Mouse (Mus musculus) adrenal gland, adult (tissue): Measurements from ENCODE around the gene Fanca.

Source experiments
- DNase-seq, 2 experiments: peaks; one replicate each; pipeline ENCODE4 v3.0.0; 2022 to 2023; ENCODE audit warnings: low spot score in 1 of 2; ENCODE audit not compliant: inconsistent age in 2 of 2

Fanca gene

DNA sequence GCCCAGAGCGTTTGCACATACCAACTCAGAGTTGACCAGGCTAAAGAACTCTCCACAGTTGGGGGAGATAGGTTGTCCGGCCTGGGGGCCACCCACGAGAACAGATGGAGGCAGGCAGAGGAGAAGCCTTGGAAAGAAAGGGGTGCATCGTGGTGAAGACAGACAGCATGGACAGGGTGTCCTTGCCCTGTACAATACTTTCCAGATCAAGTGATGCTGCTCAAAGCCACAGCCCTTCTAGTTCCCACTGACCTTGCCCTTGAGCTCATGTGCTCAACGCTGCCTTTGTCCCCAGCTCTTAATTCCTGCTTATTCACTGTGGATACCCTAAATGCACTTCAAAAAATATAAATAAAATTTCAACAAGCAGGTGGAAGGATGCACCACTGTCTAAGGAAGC lies 43.9 kb downstream of the Fanca start:
- peak; percentile 57 to 60 for DNase-seq

DNA sequence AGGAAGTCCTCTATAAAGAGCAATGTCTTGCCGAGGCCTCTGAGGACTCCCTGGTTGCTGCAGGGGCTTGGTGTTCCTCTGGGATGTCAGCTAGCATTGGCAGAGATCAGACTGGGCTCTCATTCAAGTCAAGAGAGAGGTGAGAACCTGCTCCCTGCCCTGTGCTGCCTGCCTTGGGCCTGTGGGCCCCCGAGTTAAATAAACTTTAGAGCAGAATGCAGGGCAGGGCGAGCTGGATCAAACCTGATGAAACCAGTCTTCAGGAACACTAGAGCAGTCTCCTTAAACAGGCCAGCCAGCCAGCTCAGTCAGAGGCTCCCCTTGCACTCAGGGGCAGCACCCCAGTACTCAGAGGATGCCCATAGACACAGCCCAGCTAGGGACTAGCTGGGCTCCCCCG lies 46.5 kb downstream of the Fanca start:
- no peak for DNase-seq

DNA sequence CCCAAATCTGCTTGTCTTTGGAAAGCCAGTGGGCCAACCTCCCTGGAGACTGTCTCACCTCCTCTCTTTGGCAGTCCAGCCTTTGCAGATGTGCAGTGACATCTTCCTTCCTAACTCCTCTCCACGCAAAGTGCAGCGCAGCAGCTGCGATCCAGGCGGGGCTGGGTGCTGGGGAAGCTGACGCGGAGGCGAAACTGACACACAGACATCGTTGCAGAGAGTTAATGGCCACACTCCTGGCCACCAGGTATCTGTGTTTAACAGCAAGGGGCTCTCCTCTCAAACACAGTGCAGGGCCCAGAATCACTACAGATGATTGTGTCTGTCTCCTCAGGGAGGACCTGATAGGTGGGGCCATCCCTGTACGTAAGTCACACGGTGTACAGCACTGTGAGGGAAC lies 47.2 kb downstream of the Fanca start:
- DNase-seq, result no peak

DNA sequence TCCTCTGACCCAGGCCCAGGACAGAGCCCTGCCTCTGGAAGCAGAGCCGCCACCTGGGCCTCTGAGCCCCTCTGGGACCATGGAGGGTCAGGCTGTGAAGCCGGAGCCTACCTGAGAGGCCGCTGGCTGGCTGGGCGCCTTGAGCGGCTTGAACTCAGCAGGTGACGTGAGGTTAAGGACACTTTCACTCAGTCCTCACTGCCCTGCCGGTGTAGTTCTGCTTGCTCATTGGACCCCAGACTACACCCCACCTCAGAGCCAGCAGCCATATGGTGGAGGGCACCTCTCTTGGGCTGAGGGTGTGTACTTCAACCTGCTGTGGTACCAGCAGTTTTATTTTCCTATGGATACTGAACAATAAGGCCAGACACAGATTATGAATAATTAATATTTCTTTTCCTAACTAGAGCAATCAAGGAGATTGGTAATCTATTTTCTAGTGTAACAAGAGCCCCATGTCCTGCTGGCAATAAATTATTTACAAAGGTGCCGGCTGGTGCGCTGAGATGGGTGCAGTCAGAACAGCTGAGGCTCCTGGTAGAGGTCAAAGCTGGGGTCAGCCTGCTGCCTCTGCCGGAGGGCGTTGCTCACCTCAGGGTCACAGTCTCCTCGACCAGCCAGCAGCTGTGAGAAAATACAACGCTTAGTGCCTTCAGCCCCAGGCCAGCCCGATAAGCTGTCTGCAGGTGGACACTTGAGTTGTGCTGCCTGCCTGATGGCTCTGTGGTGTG lies 50.3 kb downstream of the Fanca start:
- DNase-seq, result no peak

DNA sequence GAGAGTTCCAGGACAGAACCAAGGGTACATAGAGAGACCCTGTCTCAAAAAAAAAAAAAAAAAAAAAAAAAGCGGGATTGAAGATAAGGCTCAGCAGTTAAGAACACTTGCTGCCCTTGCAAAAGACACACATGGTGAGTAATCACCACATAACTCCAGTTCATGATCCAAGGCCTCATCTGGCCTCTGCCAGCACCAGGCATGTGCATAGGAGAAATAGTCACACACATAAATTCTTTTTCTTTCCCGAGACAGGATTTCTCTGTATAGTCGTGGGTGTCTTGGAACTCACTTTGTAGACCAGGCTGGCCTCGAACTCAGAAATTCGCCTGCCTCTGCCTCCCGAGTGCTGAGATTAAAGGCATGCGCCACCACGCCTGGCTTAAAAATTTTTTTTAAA lies 60.8 kb downstream of the Fanca start:
- peak; percentile 44 to 66 for DNase-seq

DNA sequence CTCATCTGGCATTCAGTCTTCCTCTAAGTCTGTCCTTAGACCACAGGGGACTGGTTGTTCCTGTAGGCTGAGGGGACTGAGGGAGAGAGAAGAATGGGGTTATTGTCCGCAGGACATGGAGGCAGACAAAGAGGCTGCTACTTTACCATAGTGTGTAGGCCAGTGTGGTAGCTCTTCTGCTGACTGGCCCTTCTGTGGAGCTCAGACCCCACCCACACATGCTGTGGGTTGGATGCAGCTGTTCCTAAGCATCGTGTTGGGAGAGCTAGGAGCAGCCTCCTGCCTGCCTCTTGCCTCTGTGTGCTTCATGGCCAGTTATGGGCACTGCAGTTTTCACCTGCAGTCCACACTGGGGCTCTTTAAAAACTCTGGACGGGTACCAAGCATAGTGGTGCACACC lies 61.3 kb downstream of the Fanca start:
- peak in 1 of 2 experiments; percentile 55 for DNase-seq

DNA sequence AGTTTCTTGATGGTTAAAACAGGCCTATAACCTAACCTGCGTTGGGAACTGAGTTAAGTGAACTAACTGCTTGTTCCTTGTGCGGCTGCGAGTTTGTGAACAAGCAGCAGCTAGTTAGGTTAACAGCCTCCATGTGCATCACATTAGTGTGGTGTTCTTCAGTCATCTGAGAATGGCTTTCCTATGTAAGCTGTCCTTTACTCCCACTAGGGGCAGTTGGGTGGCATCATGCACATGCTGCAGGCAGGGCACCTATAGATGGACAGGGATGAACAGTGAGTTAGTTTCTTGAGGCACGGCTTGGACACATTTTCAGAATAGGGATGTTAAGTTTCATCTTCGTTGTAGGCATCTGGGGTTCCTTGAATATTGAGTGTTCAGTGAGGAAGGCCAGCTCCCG lies 63.2 kb downstream of the Fanca start:
- DNase-seq, result peak in 1 of 2 experiments; percentile 19

DNA sequence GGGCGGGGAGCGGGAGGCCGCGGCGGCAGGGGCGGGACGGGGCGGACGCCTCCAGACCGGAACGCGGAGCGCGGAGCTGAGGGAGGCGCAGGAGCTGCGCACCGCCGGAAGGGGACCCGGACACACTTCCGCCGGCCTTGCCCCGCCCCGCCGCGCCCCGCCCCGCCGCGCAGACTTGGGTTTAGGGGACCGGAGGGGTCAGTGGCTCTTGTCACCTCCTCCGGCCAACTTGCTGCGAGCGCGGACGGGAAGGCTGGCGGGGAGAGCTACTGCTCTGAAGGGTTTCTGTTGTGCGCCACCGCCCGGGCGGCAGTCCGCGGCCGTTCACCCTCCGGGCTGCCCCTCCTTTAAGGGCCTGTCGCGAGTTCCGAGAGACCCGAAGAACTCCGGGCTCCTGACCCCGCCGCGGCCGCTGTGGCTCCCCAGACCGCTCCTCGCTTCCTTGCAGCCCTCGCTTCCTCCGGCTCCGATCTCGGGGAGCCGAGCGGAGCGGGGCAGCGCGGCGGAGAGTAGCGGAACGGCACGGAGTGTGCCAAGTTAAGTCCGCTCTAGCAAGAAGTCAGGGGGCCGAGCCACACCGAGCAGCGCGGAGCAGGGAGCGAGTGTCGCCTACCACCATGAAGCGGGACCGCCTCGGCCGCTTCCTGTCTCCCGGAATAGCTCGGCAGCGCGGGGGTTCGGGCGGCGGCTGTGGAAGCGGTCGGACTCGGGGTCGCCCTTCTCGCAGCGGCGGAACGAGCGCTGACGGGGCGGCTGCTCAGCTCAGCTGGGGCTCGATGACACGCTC lies 64.1 kb downstream of the Fanca start, which contains the start of the genes Zfp276 and Vps9d1:
Zfp276 (plus strand) TSS at position 97 of the 787 bp plus-strand sequence.
Vps9d1 (minus strand) TSS at position 250 of the 787 bp plus-strand sequence.
- peak; percentile 89 to 95 for DNase-seq

DNA sequence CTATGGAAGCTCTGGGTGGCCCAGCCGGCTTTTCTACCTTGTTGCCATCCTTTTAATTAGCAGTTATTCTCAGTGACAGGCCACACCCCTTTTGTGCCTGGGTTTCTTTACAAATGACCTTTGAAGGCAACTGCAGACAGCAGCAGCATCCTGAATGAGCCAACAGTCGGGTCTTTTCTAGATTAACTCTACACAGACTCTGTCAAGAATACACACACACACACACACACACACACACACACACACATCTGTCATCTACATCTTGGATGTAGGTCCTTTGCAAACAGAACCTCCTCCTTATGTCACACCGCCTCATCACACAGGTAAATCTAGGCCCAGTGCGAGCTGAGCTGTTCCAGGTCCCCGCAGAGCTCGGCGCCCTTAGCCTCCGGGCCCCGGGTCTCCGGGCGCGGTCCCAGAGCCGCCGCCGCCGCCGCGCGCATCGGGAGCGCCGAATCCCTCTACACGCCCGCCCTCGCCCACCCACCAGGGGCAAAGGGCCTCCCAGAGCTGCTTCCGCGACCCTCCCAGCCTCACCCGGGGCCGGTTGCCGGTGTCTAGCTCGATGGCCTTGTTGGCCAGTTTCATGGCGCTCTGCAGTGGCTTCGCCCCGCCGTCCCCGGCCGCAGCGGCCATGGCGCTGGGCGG lies 64.8 kb downstream of the Fanca start:
- DNase-seq, result peak in 1 of 2 experiments; percentile 67

DNA sequence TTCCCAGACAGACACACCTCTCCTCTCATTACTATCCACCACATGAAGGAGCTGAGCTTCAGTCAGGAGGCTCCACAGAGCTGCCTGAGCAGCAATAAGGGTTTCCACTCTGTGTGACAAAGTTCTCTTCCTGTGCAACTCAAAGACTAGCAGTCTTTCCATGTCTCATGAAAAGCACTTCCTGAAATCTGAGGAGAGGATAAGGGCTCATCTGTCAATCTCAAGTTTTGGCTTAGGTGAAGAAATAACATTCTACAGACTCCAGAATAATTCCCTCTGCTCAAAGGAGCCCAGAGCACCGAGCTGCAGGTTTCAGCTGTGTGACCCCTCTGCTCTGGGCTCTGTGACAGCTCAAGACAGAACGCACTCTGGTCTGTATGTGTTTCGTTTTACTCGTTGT lies 65.5 kb downstream of the Fanca start:
- no peak for DNase-seq

DNA sequence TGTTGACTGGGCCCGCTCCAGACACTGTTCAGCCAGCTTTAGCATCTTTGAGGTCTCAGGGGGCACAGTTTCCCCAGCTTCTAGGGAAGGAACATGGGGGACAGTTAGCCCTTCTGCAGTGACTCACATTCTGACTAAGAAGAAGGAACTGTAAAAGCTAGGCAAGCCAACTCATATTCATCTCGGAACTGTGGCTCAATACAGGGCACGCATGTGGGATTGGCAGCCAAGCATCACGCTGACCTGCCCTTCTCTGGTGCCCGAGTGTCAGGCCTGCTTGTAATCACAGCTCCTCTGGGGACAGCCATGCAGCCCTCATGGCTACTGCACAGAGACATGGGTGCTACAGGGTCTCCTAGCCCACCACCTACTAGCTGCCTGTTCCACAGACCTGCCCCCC lies 67.4 kb downstream of the Fanca start:
- DNase-seq, result no peak

DNA sequence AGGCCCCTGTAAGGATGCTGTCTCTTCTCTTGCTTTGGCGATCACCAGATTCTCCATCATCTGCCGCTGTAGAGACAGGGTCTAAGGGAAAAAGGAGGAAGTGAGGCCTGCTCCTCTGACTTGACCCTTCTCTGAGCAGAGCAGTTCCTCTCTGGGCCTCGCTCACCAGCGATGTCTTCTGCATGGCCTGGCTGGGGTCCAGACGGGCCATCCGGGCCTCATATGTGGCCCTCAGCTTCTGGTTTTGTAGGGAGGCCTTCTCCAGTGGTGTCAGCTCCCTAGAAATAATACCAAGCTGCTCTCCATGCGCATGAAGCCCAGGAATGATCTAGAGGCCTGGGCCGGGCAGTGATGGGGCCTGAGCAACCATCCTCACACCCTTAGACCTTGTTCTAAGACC lies 69.8 kb downstream of the Fanca start:
- DNase-seq, result no peak

DNA sequence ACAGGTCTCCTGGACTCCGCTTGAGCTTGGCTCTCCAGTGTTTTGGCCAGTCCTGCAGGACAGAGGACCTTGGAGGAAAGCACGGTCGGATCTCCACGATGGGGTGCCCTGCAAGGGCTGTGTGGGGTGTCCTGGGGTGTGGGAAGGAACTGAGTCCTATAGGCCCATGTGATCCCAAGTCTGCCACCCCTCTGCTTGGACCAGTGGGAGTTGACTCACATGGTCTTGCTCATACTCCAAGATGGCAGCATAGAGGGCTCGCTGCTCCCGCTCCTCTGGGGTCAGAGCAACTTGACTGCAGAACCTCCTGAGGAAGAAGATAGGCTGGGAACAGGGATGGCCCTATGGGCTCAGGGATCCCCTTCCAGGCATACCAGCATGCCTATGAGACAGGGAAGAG lies 70.6 kb downstream of the Fanca start:
- no peak for DNase-seq

DNA sequence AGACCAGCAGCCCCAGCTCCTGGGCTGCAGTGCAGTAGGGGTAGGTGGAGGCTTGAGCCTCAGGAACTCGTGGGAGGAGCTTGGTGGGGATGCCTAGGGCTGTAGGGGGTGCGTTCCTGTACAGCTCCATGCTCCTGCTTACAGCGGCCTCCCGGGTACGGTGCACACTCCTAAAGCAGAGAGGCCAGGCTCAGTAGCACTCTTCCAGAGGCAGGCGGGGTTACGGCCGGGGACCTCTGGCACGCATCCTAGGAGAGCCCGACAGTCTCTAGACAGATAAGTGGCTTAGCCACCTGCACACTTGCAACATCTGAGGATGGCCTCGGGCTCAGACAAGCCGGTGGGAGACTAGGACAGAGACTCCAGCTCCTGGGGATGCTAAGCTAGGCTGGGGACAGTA lies 72.8 kb downstream of the Fanca start:
- no peak for DNase-seq

DNA sequence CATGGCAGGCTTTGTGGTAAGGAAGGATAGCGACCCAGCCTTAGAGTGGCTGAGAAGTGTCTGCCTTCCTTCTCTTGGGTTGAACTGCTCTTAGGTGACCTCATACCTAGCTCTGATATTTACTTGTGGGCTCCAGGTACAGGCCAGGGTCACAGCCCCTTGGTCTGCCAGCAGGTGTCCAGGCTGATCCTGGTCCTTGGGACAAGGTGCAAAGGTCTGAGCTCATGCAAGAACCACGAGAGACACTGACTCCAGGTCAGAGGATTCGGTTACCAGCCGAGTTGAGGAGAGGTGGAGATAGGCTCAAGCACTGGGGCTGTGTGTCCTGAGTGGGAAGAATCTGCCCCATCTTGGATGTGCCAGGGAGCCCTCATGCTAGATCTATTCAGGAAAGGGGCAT lies 74.0 kb downstream of the Fanca start:
- peak in 1 of 2 experiments; percentile 8 for DNase-seq

DNA sequence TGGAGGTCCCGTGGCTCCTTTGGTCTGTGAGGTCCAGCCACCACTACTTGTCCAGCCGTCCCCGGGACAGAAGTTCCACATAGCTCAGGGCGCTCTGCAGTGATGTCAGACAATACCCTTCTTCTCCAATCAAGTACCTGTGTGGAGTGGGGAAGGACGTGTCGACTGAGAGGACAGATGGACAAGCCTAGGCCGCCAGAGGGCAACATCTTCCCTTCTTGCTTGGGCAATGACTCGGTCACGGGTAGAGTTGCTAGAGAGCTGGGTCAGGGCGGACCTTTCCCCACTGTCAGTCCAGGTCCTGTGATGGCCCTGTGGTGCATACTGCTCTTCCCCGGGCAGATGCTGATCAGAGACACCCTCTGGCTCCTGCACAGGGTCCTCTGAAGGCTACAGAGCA lies 75.3 kb downstream of the Fanca start:
- peak in 1 of 2 experiments; percentile 53 for DNase-seq

DNA sequence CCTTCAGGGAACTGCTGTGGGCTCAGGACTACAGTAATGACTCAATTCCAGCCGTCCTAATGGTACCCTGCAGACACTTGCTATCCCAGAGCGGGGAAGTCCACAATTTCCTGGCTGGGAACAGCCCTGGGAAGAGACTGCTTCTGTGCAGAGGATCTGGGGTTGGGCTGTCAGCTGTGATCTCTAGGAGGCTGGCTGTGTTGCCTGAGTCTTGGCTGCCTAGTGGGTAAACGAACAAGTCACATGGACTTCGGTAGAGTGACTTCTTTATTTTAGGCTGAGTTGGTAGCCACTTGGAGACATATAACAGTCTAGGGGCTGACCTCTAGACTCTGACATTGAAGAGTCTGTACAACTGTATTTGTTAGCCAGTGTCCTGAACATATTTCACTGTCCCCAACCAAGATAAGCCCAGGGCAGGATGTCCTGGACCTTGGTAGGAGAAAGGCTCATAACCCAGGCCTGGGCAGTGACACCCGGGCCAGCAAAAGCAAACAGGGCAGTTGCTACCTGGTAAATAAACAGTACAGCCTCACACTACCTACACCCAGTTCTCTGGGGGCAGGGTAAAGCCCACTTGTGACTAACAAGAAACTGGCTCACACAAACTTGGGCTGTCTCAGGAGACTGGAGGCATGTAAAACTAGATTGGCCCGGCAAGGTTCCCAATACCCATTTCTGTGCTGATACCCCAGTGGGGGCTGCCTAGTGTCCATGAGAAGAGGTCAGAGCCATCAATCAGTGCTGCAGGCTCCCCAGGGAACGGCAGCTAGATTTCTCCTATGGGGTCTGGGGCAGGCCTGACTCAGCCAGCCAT lies 76.1 kb downstream of the Fanca start:
- DNase-seq, result peak; percentile 59 to 68

DNA sequence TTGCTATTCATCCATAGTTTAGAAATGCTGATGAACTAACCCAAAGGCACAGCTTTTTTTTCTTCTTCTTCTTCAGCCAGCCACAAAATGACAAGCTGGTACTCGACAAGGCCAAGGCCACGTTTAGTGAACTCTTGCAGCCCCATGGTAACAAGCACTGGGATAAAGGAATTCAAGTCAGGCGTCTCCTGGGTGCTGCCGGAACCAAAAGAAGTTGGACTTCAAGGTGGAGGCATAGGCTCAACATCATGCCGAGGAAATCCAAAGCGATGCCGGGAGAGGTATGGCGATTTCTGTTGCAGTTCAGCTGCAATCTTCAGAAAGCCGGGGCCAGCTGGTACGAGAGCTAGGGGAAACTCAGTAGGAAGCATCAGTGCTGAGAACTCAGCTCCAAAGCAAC lies 79.0 kb downstream of the Fanca start:
- DNase-seq, result peak; percentile 68 to 83

DNA sequence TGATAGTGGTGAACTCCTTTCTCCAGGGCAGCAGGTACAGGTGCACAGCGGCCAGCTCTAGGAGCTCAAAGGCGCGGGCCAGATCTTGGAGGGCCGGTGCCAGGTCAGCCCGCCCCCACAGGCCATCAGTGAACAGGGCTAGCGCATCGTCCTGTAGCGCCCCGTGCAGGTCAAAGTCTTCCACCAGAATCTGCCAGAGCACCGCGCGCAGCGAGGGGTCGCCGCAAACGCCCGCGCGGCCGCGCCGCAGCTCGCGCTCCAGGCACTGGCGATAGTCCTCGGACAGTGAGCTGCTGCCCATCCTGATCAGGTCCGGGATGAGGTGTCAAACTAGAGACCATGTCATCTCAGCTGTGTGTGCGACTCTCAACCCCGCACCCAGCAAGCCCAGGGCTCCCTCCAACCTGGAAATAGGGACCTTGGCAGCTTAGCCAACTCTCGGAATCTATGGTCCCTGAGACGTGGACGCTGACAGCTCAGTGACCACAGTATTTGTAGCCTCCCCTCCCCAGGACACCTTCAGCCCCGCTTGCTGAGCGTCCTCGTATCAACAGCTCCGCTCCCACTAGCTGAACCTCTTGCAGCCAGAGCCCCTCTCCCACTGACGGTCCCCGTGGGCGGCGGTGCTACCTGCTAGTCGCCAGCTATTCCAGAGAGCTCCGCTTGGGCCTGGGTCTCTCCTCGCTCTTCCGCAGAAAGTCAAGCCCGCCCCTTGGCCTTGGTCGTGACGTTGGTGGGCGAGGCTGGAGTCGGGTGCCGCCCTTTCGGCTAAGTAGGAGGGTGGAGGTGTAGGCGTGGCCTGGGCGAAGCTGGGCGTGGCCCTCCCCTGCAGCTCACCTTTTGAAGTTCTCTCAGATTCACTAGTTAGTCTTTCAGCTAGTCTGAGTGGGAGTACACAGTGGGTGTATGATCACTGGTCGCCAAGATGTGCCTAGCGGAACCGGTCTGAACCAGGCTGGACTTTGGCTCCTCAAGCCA lies 82.6 kb downstream of the Fanca start, which contains the start of gene Spata2l:
Spata2l (minus strand) TSS at position 714 of the 978 bp plus-strand sequence.
- peak; percentile 93 to 97 for DNase-seq
